Mouse (Mus musculus): ENCODE results near the gene Sgms1. TPM values are rescaled to one million over a fixed set of nuclear protein-coding genes. Genes with fewer than 3 reads are reported as not detected.

The Sgms1 gene
- polyA plus RNA-seq, 1 experiment = 15.8 TPM

GRCm38 (mm10) chr19:32273714-32274113 lies 115.8 kb downstream of the Sgms1 start:
- Histone ChIP-seq H3K4me3 (ENCODE audit: extremely low read depth, insufficient read depth, insufficient read length) (no peak overlapping the region), H3K27me3 (ENCODE audit: control insufficient read depth, insufficient read depth, low read length) (no peaks in the 10 kb centered on the region), H3K36me3 (ENCODE audit: control insufficient read depth, insufficient read depth, low read length) (no peaks in the 10 kb centered on the region), H3K27ac (ENCODE audit: insufficient read depth, low read length) (peak overlapping the region; percentile 82), H3K4me1 (ENCODE audit: control insufficient read depth, insufficient read depth, insufficient read length) (peaks cover 57% of the 10 kb centered on the region)
- no peak for DNase-seq (ENCODE audit: low read depth in 1 of 2, low spot score in 2 of 2)
- 64% methylated on average over 3 of the region's 3 CpGs for WGBS
- no peak for TF ChIP-seq POLR2A (IDR thresholded peaks at IDR 0.05; ENCODE audit: low read depth, low read length)
- no peak for TF ChIP-seq CTCF (IDR thresholded peaks at IDR 0.05; ENCODE audit: extremely low read depth, insufficient read depth, insufficient read length, insufficient replicate concordance)

GRCm38 (mm10) chr19:32272475-32273260 lies 116.8 kb downstream of the Sgms1 start:
- Histone ChIP-seq H3K27me3 (ENCODE audit: control insufficient read depth, insufficient read depth, low read length) (no peaks in the 10 kb centered on the region), H3K36me3 (ENCODE audit: control insufficient read depth, insufficient read depth, low read length) (no peaks in the 10 kb centered on the region), H3K4me1 (ENCODE audit: control insufficient read depth, insufficient read depth, insufficient read length) (peaks cover 60% of the 10 kb centered on the region), H3K27ac (ENCODE audit: insufficient read depth, low read length) (peak overlapping the region; percentile 82), H3K4me3 (ENCODE audit: extremely low read depth, insufficient read depth, insufficient read length) (no peak overlapping the region)
- WGBS = 24% methylated on average over 6 of the region's 6 CpGs
- TF ChIP-seq CTCF (IDR thresholded peaks at IDR 0.05; ENCODE audit: extremely low read depth, insufficient read depth, insufficient read length, insufficient replicate concordance) (no peak), POLR2A (IDR thresholded peaks at IDR 0.05; ENCODE audit: low read depth, low read length) (no peak)
- DNase-seq (ENCODE audit: low read depth in 1 of 2, low spot score in 2 of 2) = peak in 1 of 2 experiments; percentile 49

GRCm38 (mm10) chr19:32271455-32272200 lies 117.9 kb downstream of the Sgms1 start:
- Histone ChIP-seq H3K36me3 (ENCODE audit: control insufficient read depth, insufficient read depth, low read length) (no peaks in the 10 kb centered on the region), H3K4me3 (ENCODE audit: extremely low read depth, insufficient read depth, insufficient read length) (no peak overlapping the region), H3K27me3 (ENCODE audit: control insufficient read depth, insufficient read depth, low read length) (no peaks in the 10 kb centered on the region), H3K4me1 (ENCODE audit: control insufficient read depth, insufficient read depth, insufficient read length) (peaks cover 56% of the 10 kb centered on the region), H3K27ac (ENCODE audit: insufficient read depth, low read length) (peak overlapping the region; percentile 82)
- no peak for TF ChIP-seq POLR2A (IDR thresholded peaks at IDR 0.05; ENCODE audit: low read depth, low read length)
- no peak for TF ChIP-seq CTCF (IDR thresholded peaks at IDR 0.05; ENCODE audit: extremely low read depth, insufficient read depth, insufficient read length, insufficient replicate concordance)
- WGBS = 51% methylated on average over 11 of the region's 11 CpGs
- no peak for DNase-seq (ENCODE audit: low read depth in 1 of 2, low spot score in 2 of 2)

DNA sequence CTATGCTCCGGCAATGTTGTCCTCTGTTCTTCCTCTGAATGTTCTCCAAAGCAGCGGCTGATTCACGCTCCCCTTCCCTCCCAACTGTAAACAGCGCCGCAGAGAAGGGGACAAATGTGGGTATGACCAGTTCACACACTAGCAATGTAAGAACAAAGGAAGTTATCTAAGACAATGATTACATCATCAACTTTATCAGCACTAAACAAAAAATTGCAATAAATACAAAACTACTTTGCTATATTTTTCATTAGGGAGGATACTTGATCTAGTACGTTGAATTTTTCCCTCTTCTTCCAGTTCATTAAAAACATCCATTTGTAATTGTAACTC lies 119.7 kb downstream of the Sgms1 start:
- H3K27me3 ChIP-seq (ENCODE audit: control insufficient read depth, insufficient read depth, low read length) = no peaks in the 10 kb centered on the region
- WGBS = 91% methylated on average over 6 of the region's 6 CpGs
- TF ChIP-seq POLR2A (IDR thresholded peaks at IDR 0.05; ENCODE audit: low read depth, low read length) = no peak
- no peak for TF ChIP-seq CTCF (IDR thresholded peaks at IDR 0.05; ENCODE audit: extremely low read depth, insufficient read depth, insufficient read length, insufficient replicate concordance)
- H3K27ac ChIP-seq (ENCODE audit: insufficient read depth, low read length) = no peak overlapping the region
- no peak for DNase-seq (ENCODE audit: low read depth in 1 of 2, low spot score in 2 of 2)
- no peak overlapping the region for H3K4me3 ChIP-seq (ENCODE audit: extremely low read depth, insufficient read depth, insufficient read length)
- no peaks in the 10 kb centered on the region for H3K36me3 ChIP-seq (ENCODE audit: control insufficient read depth, insufficient read depth, low read length)
- peaks cover 43% of the 10 kb centered on the region; the same call in 1 of the 2 replicates for H3K4me1 ChIP-seq (ENCODE audit: control insufficient read depth, insufficient read depth, insufficient read length)

- no peak overlapping the region for H3K4me3 ChIP-seq (ENCODE audit: extremely low read depth, insufficient read depth, insufficient read length)
- peaks cover 39% of the 10 kb centered on the region; the same call in 1 of the 2 replicates for H3K4me1 ChIP-seq (ENCODE audit: control insufficient read depth, insufficient read depth, insufficient read length)
- no peaks in the 10 kb centered on the region for H3K27me3 ChIP-seq (ENCODE audit: control insufficient read depth, insufficient read depth, low read length)
- no peak overlapping the region for H3K27ac ChIP-seq (ENCODE audit: insufficient read depth, low read length)
- H3K36me3 ChIP-seq (ENCODE audit: control insufficient read depth, insufficient read depth, low read length) = no peaks in the 10 kb centered on the region
- TF ChIP-seq CTCF (IDR thresholded peaks at IDR 0.05; ENCODE audit: extremely low read depth, insufficient read depth, insufficient read length, insufficient replicate concordance) (no peak), POLR2A (IDR thresholded peaks at IDR 0.05; ENCODE audit: low read depth, low read length) (no peak)
- no peak for DNase-seq (ENCODE audit: low read depth in 1 of 2, low spot score in 2 of 2)
- 92% methylated on average over 12 of the region's 12 CpGs for WGBS
These were observed 120.2 kb downstream of the Sgms1 start for GRCm38 (mm10) chr19:32269141-32269843.

DNA sequence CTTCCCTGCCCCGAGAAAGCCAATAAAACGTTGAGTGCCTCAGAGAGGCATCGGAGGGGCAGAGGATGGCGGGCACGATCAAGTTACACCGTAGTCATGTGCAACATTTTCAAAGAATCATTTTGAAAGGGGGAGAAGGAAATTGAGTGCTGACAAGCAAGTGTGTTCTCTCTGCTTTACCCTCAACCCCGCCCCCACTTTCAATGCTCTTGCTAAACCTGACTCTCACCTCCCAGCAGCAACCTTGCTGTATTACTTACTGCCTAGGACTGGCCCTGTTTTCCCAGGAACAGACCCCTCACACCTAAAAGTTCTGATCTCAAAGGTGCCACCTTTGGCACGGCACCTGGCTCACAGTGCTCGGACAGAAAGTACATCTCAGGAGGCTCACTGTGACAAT lies 121.0 kb downstream of the Sgms1 start:
- WGBS = 78% methylated on average over 9 of the region's 9 CpGs
- Histone ChIP-seq H3K36me3 (ENCODE audit: control insufficient read depth, insufficient read depth, low read length) (no peaks in the 10 kb centered on the region), H3K4me3 (ENCODE audit: extremely low read depth, insufficient read depth, insufficient read length) (no peak overlapping the region), H3K27ac (ENCODE audit: insufficient read depth, low read length) (peak overlapping the region; percentile 49), H3K4me1 (ENCODE audit: control insufficient read depth, insufficient read depth, insufficient read length) (peaks cover 35% of the 10 kb centered on the region; the same call in 1 of the 2 replicates), H3K27me3 (ENCODE audit: control insufficient read depth, insufficient read depth, low read length) (no peaks in the 10 kb centered on the region)
- no peak for TF ChIP-seq CTCF (IDR thresholded peaks at IDR 0.05; ENCODE audit: extremely low read depth, insufficient read depth, insufficient read length, insufficient replicate concordance)
- TF ChIP-seq POLR2A (IDR thresholded peaks at IDR 0.05; ENCODE audit: low read depth, low read length) = no peak
- DNase-seq (ENCODE audit: low read depth in 1 of 2, low spot score in 2 of 2) = no peak
